Mouse (Mus musculus) C2C12 (cell line): ENCODE measurements around the gene Hspa8. TPM values are rescaled to one million over a fixed set of nuclear protein-coding genes. Genes with fewer than 3 reads are reported as not detected.

ENCODE experiments used
- H3K27me3 ChIP-seq: one replicate; pipeline ENCODE4 v1.6.1; 2011; ENCODE audit not compliant: control insufficient read depth, insufficient read depth, insufficient read length
- H3K36me3 ChIP-seq: one replicate; pipeline ENCODE4 v1.6.1; 2011; ENCODE audit not compliant: control insufficient read depth, insufficient read depth
- H3K4me3 ChIP-seq: one replicate; pipeline ENCODE4 v1.5.1; 2011; ENCODE audit warnings: mild to moderate bottlenecking, control low read depth; ENCODE audit not compliant: poor library complexity, insufficient read depth, severe bottlenecking
- H3K79me2 ChIP-seq: one replicate; pipeline ENCODE4 v1.6.1; 2011; ENCODE audit not compliant: control insufficient read depth, insufficient read depth
- H3K79me3 ChIP-seq: one replicate; pipeline ENCODE4 v1.6.1; 2011; ENCODE audit warnings: low read depth, control low read depth
- H3ac ChIP-seq: one replicate; pipeline ENCODE3; 2011; ENCODE audit warnings: low read depth; ENCODE audit not compliant: control insufficient read depth, insufficient read length
- CEBPB ChIP-seq: IDR thresholded peaks from one replicate; pipeline ENCODE4 v1.6.1; 2011; ENCODE audit warnings: low read depth, mild to moderate bottlenecking, control low read depth, moderate library complexity
- CTCF ChIP-seq: IDR thresholded peaks from one replicate; pipeline ENCODE4 v1.5.1; 2011; ENCODE audit not compliant: control insufficient read depth, insufficient read depth, insufficient read length
- FOSL1 ChIP-seq: IDR thresholded peaks from one replicate; pipeline ENCODE4 v1.8.0; 2011; ENCODE audit warnings: mild to moderate bottlenecking, low read length; ENCODE audit not compliant: poor library complexity, insufficient read depth, severe bottlenecking
- MAX ChIP-seq: IDR thresholded peaks from one replicate; pipeline ENCODE4 v1.6.1; 2011; ENCODE audit warnings: mild to moderate bottlenecking, control low read depth
- MYOD1 ChIP-seq: IDR thresholded peaks from one replicate; pipeline ENCODE4 v1.6.1; 2011; ENCODE audit warnings: low read depth; ENCODE audit not compliant: control insufficient read depth, insufficient read length
- MYOG ChIP-seq: IDR thresholded peaks from one replicate; pipeline ENCODE4 v1.6.1; 2011; ENCODE audit not compliant: control insufficient read depth, insufficient read length; ENCODE audit errors: extremely low read depth
- USF1 ChIP-seq: IDR thresholded peaks from one replicate; pipeline ENCODE4 v1.6.1; 2011; ENCODE audit warnings: low read depth, mild to moderate bottlenecking, control low read depth, moderate library complexity
- polyA plus RNA-seq: library from polyadenylated mRNA; unstranded; fragments of >200 nt; fragmentation: generic; extraction: Trizol; gene quantifications from one replicate; pipeline ENCODE4 v1.2.1, GENCODE M21; 2012; ENCODE audit warnings: missing spikeins

The Hspa8 gene
- polyA plus RNA-seq, 1 experiment, result 1,815 TPM

DNA sequence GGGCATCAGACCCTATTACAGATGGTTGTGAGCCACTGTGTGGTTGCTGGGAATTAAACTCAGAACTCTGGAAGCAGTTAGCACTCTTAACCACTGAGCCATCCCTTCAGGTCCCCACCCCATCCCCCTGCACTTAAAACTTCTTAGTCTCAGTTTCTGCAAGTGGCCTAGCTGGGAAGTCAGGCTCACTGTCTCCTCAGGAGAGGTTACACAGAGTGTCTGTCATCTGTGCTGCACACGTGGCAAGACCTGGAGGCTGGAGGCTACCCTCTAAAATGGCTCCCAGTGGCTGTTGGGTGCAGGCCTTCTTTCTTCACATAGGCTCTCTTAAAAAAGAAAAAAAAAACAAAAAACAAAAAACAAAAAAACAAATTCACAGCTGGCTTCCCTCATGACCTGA is 24.7 kb upstream of the Hspa8 start:
- Histone ChIP-seq H3K79me2 (no peaks in the 10 kb centered on the region), H3K36me3 (no peaks in the 10 kb centered on the region), H3K27me3 (no peaks in the 10 kb centered on the region), H3K79me3 (no peaks in the 10 kb centered on the region), H3ac (no peak overlapping the region), H3K4me3 (no peak overlapping the region)
- TF ChIP-seq MYOG (no peak), CEBPB (no peak), MAX (no peak), MYOD1 (no peak), FOSL1 (no peak), USF1 (no peak)

DNA sequence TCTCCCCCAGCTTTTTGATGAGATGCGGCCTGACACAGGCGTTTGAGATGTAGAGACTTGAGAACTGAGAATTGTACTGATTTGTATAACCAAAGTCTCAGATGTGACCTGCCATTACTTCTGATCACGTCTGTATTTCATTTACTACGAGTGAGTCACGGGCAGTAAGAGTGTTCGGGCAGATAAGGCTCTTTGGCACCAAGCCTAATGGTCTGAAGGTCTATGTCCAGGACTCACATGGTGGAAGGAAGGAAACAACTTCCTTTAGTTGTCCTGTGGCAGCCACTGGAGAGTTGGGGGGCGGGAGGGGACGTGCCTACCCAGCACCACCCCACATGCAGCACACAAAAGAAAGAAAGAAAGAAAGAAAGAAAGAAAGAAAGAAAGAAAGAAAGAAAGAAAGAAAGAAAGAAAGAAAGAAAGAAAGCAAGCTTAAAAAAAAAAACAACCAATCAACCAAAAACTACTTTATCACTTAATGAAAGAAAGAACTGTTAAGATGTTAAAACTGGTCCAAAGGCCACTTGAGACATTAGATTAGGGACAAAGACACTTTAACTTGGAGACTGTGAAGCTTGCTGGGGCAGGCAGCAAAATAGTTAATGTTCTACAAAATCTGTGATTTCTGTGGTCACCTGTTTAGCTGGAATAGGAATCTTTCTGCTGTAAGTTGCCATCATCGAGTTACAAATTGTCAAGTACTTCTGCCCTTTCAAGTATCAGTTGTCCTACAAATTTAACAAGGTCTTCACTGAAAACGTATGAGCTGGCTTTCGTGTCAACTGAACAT is 24.1 kb upstream of the Hspa8 start:
- TF ChIP-seq CTCF (no peak), MYOD1 (no peak), CEBPB (no peak), MAX (no peak), USF1 (no peak), MYOG (no peak), FOSL1 (no peak)
- no peaks in the 10 kb centered on the region for H3K36me3 ChIP-seq
- no peak overlapping the region for H3ac ChIP-seq
- H3K79me2 ChIP-seq, result no peaks in the 10 kb centered on the region
- no peaks in the 10 kb centered on the region for H3K79me3 ChIP-seq
- H3K27me3 ChIP-seq, result no peaks in the 10 kb centered on the region
- H3K4me3 ChIP-seq, result no peak overlapping the region

DNA sequence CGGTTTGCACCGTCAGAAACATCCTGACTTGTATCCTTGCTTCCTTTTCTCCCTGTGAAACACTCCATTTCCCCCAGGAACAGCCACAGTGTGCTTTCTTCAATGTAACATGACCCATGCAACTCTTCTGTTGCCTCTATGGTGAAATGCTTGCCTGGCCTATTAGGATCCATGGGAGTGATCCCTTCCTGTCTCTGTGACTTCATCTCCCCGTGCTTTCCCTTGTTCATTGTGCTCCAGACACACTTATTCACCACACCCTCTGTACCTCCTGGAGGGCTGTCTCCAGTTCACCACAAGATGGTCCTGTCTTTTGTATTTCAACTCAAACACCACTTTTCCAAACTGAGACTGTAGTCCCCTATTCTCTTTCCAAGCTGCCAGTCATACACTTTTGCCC is 20.7 kb upstream of the Hspa8 start:
- Histone ChIP-seq H3K36me3 (no peaks in the 10 kb centered on the region), H3K27me3 (no peaks in the 10 kb centered on the region), H3K79me2 (no peaks in the 10 kb centered on the region), H3ac (no peak overlapping the region), H3K4me3 (no peak overlapping the region), H3K79me3 (no peaks in the 10 kb centered on the region)
- TF ChIP-seq FOSL1, result no peak
- no peak for TF ChIP-seq MYOD1
- no peak for TF ChIP-seq MAX
- TF ChIP-seq USF1, result no peak
- no peak for TF ChIP-seq CEBPB

- no peak overlapping the region for H3ac ChIP-seq
- no peaks in the 10 kb centered on the region for H3K27me3 ChIP-seq
- no peaks in the 10 kb centered on the region for H3K36me3 ChIP-seq
- TF ChIP-seq CEBPB (no peak), CTCF (no peak), MYOD1 (no peak), FOSL1 (no peak), MYOG (no peak), USF1 (no peak), MAX (no peak)
- H3K79me3 ChIP-seq, result no peaks in the 10 kb centered on the region
- no peaks in the 10 kb centered on the region for H3K79me2 ChIP-seq
- H3K4me3 ChIP-seq, result no peak overlapping the region
Observed at GRCm38 (mm10) chr9:40780892-40781725, 19.7 kb upstream of the Hspa8 start.

DNA sequence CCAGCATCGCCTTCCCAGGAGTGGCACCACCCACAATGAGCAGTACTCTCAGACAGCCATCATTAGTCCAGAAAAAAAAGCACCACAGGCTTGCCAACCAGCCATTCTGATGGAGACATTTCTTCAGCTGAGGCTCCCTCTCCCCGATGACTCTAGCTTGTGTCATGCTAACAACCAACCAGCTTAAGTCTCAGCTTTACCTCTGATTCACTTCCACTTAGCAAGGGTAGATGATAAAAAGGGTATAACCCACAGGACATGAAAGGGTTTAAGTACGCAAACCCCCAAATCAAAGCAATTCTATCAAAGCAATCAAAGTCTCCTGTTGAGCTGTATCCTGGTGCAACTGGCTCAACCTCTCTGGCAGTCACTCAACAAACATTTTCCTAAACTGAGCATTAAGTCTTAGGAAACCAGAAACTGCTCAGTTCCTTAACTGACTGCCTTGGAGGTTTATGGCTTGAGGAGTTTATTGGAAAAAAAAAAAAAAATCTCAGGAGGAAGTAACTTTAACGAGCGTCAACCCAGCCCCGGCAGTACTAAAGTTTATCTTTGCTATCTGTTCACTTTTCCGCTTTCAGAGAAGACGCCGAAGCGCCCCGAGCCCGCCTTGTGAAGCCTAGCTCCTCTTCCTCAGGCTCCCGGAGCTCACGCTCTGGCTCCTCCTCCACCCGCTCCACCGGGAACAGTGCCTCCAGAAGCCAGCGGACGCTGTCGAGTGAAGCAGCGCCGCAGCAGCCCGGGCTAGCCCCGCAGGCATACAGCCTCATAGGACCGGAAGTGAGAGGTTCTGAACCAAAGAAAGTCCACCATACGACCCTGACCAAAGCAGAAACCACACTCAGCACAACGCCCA is 18.8 kb upstream of the Hspa8 start:
- Histone ChIP-seq H3K27me3 (no peaks in the 10 kb centered on the region), H3K79me2 (no peaks in the 10 kb centered on the region), H3K4me3 (no peak overlapping the region), H3K79me3 (no peaks in the 10 kb centered on the region), H3ac (no peak overlapping the region), H3K36me3 (no peaks in the 10 kb centered on the region)
- TF ChIP-seq CEBPB (no peak), MYOD1 (no peak), USF1 (no peak), MYOG (no peak), MAX (no peak), CTCF (no peak), FOSL1 (no peak)
